Mouse (Mus musculus) heart, postnatal 25 days (tissue): ENCODE measurements around the gene Slc26a1. TPM values are rescaled to one million over a fixed set of nuclear protein-coding genes. Genes with fewer than 3 reads are reported as not detected.

ENCODE experiments used
- DNase-seq: peaks from one replicate; pipeline ENCODE4 v3.0.0; 2022; ENCODE audit warnings: low spot score
- intact Hi-C: fragments of 180-260 bp; cut with DNase I; formaldehyde crosslinking; loops from one replicate; pipeline ENCODE4 v1.15.1; 2025
- total RNA-seq, 2 experiments: library from RNA; stranded (reverse); gene quantifications; 2 replicates each; pipeline ENCODE4 v1.2.3; 2021

Slc26a1 gene
- not detected for total RNA-seq

DNA sequence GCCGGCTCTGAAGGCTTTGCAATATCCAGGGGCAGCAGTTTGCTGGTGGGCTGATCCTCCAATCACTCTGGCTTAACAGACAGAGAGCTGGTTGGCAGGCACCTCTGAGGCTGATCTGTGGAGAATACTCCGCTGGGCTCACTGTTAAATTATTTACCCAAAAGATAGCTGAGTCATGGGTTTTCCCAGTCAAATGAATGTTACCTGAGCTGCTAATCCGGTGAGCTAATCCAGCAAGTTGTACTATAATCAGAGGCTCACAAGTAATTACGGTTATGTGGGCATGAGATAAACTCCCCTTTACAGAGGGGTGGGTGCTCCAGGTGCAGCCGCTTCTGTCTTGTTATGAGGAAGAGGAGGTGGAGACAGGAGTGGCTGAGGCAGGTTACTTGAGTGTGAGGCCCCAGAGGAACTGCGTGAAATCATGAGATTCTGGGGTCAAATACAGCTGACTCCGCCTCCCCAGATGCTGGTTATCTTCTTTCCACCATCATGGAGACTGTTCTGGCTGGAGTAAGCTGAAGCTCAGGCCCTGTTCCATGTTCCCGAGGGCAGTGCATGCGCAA is at the start of gene Slc26a1:
Gene Slc26a1 (minus strand): TSS at position 319 of the 566 bp plus-strand sequence.
- intact Hi-C loops, result no loop called here
- no peak for DNase-seq

DNA sequence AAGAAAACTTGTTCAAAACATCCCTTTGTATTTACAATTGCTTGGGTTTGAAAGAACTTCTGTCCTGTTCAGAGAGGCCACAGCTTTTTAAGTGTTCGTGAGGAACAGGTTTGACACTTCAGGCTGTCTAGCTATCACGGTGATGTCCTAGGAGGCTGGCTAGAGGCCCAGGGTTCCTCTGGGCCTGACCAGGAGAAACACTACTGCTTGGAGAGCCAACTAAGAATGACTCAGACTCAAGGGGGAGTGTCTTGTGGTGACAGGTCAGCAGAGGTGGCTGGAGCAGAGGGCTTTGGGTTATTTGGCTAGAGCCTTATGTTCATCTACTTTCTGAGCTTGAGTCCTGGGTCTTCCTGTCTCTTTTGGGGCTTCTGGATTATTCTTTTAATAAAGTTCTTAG is 48.6 kb upstream of the Slc26a1 start:
- intact Hi-C loops, result no loop called here
- no peak for DNase-seq

DNA sequence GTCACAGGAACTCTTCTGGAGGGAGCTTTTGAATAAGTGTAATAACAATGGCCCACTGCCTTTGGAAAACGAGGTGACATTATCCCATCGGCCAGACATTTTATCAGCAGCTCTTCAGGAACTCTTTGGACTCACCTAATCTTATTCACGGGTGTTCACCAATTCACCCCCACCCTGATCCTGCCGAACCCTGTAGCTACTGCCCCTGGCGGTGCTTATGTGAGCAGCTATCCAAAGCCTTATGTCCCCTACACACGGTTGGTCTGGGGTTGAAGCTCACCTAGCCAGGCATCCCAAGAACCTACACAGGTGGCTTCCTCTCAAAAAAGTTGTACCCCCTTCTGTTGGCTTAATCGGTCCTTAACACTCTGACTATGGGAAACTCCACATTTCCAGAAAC is 44.4 kb upstream of the Slc26a1 start:
- intact Hi-C loops, result no loop called here
- DNase-seq, result no peak

DNA sequence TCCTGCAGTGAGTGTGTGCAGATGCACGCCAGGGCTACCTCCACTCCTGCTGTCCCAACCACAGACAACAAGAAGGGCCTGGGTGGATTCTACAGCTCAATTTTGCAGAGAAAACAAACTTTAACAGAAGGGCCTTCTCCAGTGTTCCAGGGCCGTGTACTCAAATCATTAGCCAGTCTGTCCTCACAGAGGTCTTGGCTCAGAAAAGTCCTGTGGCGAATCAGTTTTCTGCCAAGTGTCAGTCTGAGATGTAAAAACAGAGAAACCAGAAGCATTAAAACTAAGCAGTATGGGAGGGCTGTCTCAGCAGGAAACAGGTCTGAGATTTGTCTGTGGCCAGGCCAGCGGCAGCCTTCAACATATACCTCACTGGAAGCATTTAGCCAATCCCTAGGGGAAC is 42.7 kb upstream of the Slc26a1 start:
- intact Hi-C loops, result no loop called here
- DNase-seq, result no peak

DNA sequence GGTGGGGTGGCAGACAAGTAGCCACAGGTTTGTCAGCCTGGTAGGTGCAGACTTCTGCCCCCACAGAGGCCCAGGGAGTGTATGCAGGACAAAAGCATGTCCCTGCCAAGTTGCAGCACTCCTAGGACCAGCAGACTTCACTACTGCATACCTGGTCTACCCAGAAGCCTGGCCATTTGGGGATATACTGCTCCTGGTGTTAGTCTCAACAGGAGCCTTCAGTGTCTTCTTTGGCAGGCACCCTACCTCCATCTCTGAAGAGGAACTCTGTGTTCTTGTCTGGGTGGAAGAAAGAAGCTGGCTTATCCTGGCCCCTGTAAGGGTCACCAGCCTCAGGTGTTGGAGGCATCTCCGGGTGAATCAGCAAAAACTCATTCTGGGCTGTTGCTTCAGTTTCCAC is 40.6 kb upstream of the Slc26a1 start:
- intact Hi-C loops, result no loop called here
- DNase-seq, result no peak

DNA sequence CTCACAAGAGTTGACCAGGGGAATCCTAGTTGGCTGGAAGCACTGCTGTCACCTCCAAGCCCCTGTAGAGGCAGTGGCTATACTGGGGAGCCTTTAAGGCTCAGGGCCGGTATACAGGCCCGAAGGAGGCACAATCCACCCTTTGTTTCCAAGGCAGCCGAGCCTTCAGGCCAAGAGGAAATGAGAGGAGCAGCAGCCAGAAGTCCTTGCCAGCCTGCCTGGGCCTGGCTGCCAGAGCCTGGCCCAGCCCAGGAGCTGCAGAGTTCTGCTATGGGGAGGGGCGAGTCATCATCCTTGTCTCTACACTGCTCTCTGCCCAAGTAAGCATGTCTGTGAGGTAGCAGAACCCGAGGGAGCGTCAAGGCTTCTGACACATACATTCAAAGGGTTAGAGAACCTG is 38.8 kb upstream of the Slc26a1 start:
- DNase-seq, result peak; percentile 24
- intact Hi-C loops, result no loop called here

DNA sequence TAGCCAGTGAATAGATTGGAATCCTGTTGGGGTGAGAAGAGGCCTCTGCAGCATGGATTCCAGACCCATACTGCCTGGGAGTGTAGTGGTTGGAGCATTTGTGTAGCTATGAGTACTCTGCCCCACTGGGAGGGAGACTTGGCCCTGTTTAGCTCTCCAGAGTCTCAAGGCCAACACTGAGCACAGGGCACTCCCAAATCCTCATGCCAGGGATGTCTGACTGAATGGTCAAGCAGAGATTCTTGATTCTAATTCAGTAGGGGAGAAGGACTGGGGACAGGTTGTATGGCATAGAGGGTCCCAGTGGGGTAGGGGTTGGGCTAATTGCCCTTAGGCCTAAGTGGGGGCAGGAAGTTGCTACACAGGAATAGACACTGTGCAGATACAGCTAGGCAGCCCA is 38.3 kb upstream of the Slc26a1 start:
- DNase-seq, result no peak
- intact Hi-C loops, result no loop called here

DNA sequence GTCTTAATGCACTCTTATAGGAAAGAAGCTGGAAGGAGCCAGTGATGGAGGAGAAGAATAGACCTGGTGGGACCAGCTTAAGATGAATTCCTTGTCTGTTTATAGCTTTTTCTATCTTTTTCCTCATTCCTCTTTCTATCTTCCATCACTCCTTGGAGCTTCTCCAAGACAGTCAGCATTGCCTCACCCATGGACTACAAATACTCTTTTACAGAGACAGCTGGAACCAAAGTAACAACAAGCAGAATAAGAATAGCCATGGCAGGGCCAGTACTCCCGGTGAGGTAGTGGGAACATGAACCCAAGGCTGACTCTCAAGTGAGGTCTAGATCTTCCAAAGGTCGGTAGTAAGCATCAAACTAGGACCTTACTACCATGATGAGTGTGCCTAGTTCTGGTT is 37.7 kb upstream of the Slc26a1 start:
- no peak for DNase-seq
- intact Hi-C loops, result no loop called here

DNA sequence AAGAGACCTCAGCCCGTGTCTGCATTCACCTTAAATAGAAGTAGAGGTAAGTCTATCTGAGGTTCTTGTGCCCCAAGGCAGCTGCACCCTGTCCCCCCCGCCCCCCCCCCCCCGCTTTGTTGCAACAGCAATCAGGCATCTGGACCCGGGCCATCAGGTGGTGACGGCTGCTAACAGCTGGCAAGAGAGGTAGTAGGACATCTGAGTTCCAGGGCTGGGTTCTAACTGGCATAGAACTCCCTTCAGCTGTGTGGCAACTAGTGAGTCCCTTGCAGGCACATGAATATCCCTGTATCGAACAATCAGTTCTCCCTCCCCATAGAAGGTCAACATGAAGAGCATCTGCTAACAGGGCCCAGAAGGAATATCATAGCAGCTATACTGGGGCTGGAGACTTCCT is 36.6 kb upstream of the Slc26a1 start:
- DNase-seq, result no peak
- intact Hi-C loops, result no loop called here

DNA sequence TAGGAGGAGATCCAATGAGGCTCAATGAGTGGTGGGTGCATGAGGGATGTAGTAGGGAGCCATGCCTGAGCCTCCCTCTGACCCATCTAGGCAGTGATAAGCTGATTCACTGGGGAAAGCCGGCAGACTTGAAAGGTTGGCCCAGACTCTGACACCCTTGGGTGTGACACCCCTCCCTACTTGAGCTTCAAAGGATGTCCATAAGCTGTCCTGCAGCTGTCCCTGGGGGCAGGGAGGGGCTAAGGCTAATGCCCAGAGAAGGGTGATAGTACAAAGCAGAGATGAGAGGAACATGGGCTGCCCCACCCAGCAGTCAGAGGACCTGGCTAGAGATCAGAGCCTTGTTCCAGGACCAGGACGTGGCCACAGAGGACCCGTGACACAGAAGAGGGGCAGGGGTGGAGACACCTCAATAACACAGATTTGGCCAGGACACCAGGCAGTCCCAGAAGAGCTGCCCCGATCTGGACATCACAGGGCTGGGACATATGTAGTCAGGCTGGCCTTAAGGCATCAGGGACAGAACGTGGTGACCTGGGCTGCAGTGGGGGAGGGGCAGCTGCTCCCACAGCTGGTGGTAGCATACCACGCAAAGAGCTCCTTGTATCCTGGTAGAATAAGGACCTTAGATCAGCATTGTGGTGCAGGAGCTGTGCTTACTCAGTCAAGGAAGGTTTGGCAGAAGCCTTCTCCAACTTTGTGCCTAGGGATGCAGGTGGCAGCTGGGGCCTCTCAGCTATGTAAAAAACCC is 33.8 kb upstream of the Slc26a1 start:
- intact Hi-C loops, result no loop called here

DNA sequence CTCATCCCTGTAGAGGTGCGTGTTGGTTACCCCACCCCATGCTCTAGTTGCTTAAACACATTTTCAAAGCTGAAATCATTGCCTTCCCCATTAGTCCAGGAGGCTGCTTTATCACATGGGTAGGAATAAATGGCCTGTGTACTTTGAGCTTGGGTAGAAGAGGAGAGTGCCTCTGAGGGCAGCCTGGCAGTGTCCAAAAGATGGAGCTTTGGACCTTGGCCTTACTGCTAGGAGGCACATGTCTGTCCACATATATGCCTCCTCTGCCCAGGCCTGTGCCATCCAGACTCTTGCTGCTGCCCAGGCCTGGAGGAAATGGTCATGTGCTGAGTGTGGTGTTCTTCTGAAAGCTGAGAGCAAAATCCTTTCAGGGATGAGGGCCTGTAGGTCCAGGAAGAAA is 33.0 kb upstream of the Slc26a1 start:
- DNase-seq, result no peak
- intact Hi-C loops, result no loop called here

More for the DNA sequence above, 33.8 kb upstream of the Slc26a1 start:
- no peak for DNase-seq

DNA sequence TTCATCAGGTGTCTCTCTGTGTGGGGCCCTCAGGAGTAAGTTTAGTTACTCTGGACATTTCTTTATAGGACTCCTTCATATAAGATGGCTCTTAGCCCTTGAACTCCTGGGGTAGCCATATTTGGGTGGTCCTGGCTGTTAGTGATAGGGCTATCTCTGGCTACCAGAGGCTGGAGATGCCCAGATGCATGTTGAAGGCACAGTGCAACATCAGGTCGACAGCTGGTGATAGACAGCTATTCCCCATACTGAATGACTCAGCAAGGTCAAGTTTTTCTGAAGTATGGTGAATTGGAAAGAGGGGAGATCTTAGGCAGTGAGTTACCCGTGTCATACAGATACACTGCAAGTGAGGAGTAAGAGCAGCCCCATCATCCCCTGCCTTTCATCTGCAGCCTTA is 32.4 kb upstream of the Slc26a1 start:
- intact Hi-C loops, result no loop called here

DNA sequence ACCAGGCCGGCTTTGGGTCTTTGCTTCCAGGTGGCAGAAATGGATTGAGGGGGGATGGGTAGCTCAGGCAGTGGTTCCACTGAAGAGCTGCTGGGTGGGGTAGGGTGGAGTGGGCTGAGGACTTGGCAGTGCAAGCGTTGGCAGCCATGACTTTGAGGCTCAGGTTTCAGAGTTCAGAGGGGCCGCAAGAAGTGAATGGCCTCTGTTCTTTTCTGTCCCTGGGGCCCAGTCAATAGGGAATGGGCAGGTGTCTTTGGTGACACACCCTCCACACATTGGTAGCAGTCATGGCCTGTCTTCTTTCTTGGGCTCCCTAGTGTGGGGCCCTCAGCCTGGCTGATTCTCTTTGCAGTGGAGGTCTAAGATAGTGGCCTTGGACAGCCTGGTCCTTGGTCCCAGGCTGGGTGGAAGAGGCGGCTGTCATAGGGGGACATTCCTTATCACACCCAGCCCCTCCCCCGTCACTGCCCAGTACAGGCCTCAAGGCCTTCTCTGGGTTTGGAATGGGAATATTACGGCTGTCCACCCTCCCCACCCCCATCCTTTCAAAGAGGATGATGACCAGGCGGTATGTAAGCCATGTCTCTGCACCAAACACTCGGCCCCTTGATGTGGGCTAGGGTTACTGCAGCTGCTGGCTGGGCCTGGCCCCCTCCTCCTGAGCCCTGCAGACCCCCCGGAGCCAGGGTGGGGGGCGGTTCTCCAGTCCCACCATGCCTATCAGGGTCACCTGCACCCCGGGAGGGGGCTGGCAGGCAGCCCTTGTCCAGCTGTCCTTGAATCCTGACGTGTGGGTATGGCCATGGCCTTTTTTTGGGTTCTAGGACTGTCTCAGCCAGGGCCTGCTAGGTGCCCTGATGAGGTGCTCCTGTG is 28.6 kb upstream of the Slc26a1 start:
- no peak for DNase-seq
- intact Hi-C loops, result no loop called here

More for the DNA sequence above, 32.4 kb upstream of the Slc26a1 start:
- DNase-seq, result no peak

DNA sequence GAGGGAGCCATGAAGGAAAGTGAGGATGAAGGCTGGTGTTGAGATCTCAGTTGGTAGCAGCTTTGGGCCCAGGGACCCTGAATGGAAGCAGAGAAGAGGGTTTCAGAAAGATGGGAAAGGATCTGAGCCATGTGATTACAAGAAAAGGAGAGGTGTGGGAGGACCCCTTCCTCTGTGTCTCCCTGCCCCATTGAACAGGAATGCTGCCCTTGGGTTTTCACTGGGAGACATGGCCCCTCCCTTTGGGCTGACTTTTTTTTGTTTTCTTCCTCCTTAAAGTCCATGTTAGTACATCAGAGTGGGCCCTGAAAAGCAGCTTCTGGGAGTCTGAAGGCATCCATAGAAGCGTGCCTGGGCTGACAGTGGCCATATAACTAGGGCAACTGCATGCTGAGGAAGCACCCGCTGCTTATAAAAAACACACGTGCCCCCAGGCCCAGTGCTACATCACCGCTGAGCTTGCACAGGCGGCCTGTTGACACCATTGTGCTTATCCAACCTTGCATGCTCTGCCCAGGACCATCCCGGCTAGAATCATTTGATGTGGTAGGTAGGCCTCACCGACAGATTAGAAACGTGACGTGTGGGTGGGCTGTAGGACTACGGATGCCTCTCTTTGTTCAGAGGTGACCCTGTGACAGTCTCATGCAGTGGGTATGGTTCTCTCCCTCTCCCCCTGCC is 26.1 kb upstream of the Slc26a1 start:
- DNase-seq, result no peak
- intact Hi-C loops, result no loop called here

DNA sequence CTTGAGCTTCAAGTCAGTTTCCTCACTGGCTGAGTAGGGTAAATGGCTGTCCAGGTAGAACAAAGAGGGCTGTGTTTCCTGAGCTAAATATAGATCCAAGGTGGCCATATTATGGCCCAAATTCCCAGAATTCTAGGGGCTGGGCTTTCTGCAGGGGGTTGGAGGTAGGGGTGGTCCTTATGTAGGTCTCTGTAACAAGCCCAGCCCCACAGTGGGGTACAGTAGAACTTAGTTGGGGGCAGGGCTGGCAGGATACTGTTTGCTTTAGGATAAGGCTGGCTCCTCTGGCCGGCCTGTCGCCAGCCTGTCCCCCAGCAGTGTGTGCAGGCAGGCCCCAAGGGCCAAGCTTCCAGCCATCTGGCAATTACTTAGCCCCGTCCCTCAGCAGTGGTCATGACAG is 25.0 kb upstream of the Slc26a1 start:
- DNase-seq, result no peak
- intact Hi-C loops, result no loop called here

DNA sequence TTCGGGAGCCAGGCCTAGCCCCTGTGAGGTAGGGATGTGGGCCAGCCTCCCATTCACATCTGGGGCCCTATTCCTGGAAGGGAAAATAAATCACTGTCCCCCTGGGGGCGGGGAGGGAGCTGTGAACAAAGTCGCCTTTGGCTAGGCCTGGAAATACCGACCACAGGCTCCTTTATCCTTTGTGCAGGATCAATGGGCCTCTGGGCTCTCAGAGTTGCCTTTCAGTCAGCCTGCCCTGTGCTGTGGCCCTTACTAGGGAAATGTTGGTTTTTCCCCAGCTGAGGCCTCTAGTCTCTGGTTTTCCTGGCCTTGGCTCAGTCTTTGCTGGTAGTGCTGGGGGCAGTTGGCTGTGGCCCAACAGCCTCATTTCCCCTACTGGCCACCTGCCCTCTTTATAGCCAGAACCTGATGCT is 22.0 kb upstream of the Slc26a1 start:
- no peak for DNase-seq
- intact Hi-C loops, result no loop called here

DNA sequence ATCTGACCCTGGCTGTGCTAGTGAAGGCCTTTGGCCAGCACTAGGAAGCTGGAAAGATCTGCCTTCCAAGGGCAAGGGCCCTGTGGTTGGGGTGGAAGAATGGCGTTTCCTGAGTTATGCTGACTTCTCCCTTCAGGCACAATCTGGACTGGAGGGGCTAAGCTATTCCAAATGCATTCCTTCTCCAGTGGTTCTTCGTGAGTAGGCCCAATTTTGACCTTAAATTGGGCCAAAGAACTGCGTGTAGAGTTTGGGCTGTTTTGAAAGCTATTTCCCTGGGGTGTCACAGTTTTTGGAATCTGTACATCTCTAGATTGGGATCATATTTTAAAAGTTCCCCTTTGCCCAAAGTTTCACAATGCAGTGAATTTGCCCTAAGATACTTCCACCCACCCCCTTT is 21.2 kb upstream of the Slc26a1 start:
- intact Hi-C loops, result no loop called here

DNA sequence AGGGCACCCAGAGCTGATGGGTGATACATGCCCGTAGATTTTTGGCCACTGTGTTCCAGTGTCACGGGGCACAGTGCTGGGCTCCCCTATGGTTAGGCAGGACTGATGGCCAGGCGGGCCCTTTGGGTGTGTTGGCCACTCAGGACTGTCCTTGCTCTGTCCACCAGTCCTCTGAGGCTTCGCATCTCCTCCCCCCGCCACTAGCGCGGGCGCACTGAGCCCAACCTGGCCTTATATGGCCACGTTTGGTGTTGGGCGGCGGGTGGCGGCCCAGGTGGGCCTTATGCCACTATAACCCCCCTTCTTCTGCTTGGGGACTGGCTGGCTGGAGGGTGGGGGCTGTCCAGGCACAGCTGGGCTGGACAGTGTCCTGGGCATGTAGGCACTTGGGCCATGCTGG is 20.5 kb upstream of the Slc26a1 start:
- DNase-seq, result no peak
- intact Hi-C loops, result no loop called here

More for the DNA sequence above, 21.2 kb upstream of the Slc26a1 start:
- no peak for DNase-seq

DNA sequence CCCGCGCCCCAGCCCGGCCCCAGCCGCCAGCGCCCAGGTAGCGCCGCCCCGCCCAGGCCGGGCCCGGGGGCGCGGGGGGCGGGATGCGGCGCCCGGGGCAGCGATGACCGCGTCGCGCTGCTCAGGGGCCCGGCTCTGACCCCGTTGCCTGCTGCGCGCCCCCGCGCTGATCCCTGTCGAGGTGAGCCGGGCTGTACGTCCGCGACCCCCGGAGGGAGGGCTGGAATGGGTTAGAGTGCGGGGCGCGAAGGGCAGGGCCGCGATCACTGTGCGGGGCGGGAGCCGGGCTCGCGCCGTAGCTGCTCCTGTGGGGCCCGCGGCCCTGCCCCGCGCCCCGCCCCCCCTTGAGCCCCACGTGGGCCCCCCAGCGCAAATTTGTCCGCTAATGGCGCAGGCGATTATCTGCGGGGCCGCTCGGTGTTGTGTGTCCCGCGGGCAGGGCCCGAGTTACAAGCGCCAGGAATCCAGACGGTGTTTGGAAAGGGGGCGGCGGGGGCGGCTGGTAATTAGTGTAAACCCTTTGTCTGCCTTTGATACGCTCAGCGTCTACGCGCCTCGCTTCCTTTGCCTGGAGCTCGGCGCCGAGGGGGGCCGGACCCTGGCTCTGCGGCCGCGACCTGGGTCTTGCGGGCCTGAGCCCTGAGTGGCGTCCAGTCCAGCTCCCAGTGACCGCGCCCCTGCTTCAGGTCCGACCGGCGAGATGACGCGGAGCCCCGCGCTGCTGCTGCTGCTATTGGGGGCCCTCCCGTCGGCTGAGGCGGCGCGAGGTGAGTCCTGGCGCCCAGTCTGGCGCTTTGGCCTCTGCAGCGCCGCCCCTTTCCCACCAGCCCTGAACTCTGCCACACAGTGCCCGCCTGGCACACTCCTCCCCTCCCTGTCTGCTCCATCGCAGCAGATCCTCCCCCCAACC is 19.2 kb upstream of the Slc26a1 start:
- intact Hi-C loops, result no loop called here
- no peak for DNase-seq
